Mouse (Mus musculus): ENCODE results near the gene Farp1. TPM values are rescaled to one million over a fixed set of nuclear protein-coding genes. Genes with fewer than 3 reads are reported as not detected.

Farp1 gene
- polyA plus RNA-seq, 1 experiment from 2014 or later, result 29.1 TPM

GRCm38 (mm10) chr14:121279106-121279505 lies 244.1 kb downstream of the Farp1 start:
- H3K4me3 ChIP-seq, result no peak overlapping the region
- peaks cover 92% of the 10 kb centered on the region for H3K36me3 ChIP-seq
- H3K9me3 ChIP-seq, result no peaks in the 10 kb centered on the region
- no peak overlapping the region for H3K9ac ChIP-seq
- H3K27ac ChIP-seq, result no peak overlapping the region
- H3K4me1 ChIP-seq, result no peaks in the 10 kb centered on the region
- 35% methylated on average over 6 of the region's 6 CpGs for whole genome bisulfite sequencing
- H3K27me3 ChIP-seq, result no peaks in the 10 kb centered on the region
- no peak overlapping the region for H3K4me2 ChIP-seq
- no peak for ATAC-seq (ENCODE audit: insufficient number of reproducible peaks, low FRiP score, low TSS enrichment, low read depth)

GRCm38 (mm10) chr14:121280601-121281335 lies 245.8 kb downstream of the Farp1 start:
- H3K9ac ChIP-seq, result no peak overlapping the region
- no peak overlapping the region for H3K4me2 ChIP-seq
- H3K4me3 ChIP-seq, result no peak overlapping the region
- no peak for ATAC-seq (ENCODE audit: insufficient number of reproducible peaks, low FRiP score, low TSS enrichment, low read depth)
- peak overlapping the region; percentile 34; the same call in 1 of the 2 replicates for H3K27ac ChIP-seq
- H3K27me3 ChIP-seq, result no peaks in the 10 kb centered on the region
- H3K9me3 ChIP-seq, result no peaks in the 10 kb centered on the region
- WGBS, result 80% methylated on average over 16 of the region's 16 CpGs
- peaks cover 92% of the 10 kb centered on the region for H3K36me3 ChIP-seq
- H3K4me1 ChIP-seq, result no peaks in the 10 kb centered on the region

- no peak for ATAC-seq (ENCODE audit: insufficient number of reproducible peaks, low FRiP score, low TSS enrichment, low read depth)
- no peak overlapping the region for H3K9ac ChIP-seq
- no peak overlapping the region for H3K4me2 ChIP-seq
- H3K4me1 ChIP-seq, result no peaks in the 10 kb centered on the region
- H3K36me3 ChIP-seq, result peaks cover 92% of the 10 kb centered on the region
- H3K27me3 ChIP-seq, result no peaks in the 10 kb centered on the region
- no peak overlapping the region for H3K4me3 ChIP-seq
- H3K9me3 ChIP-seq, result no peaks in the 10 kb centered on the region
- no peak overlapping the region for H3K27ac ChIP-seq
Measured at GRCm38 (mm10) chr14:121281336-121281710, 246.3 kb downstream of the Farp1 start.

- Histone ChIP-seq H3K36me3 (peaks cover 75% of the 10 kb centered on the region), H3K27me3 (no peaks in the 10 kb centered on the region), H3K9me3 (no peaks in the 10 kb centered on the region), H3K4me3 (no peak overlapping the region), H3K4me2 (no peak overlapping the region), H3K9ac (no peak overlapping the region), H3K4me1 (no peaks in the 10 kb centered on the region), H3K27ac (no peak overlapping the region)
- 87% methylated on average over 14 of the region's 14 CpGs for WGBS
- ATAC-seq (ENCODE audit: insufficient number of reproducible peaks, low FRiP score, low TSS enrichment, low read depth), result no peak
Measured at GRCm38 (mm10) chr14:121285379-121286120, 250.6 kb downstream of the Farp1 start.

- 96% methylated on average over 8 of the region's 8 CpGs for WGBS
- no peaks in the 10 kb centered on the region for H3K27me3 ChIP-seq
- no peak overlapping the region for H3K4me2 ChIP-seq
- H3K4me1 ChIP-seq, result no peaks in the 10 kb centered on the region
- no peak for ATAC-seq (ENCODE audit: insufficient number of reproducible peaks, low FRiP score, low TSS enrichment, low read depth)
- peaks cover 65% of the 10 kb centered on the region for H3K36me3 ChIP-seq
- no peaks in the 10 kb centered on the region for H3K9me3 ChIP-seq
- no peak overlapping the region for H3K27ac ChIP-seq
- no peak overlapping the region for H3K4me3 ChIP-seq
- H3K9ac ChIP-seq, result no peak overlapping the region
Measured at GRCm38 (mm10) chr14:121291881-121292280, 256.9 kb downstream of the Farp1 start.

- no peak for ATAC-seq (ENCODE audit: insufficient number of reproducible peaks, low FRiP score, low TSS enrichment, low read depth)
- Histone ChIP-seq H3K9ac (no peak overlapping the region), H3K27me3 (no peaks in the 10 kb centered on the region), H3K4me2 (no peak overlapping the region), H3K4me1 (no peaks in the 10 kb centered on the region), H3K9me3 (no peaks in the 10 kb centered on the region), H3K27ac (no peak overlapping the region), H3K36me3 (peaks cover 66% of the 10 kb centered on the region), H3K4me3 (no peak overlapping the region)
- 88% methylated on average over 3 of the region's 3 CpGs for WGBS
Measured at GRCm38 (mm10) chr14:121292391-121292790, 257.4 kb downstream of the Farp1 start.

GRCm38 (mm10) chr14:121294484-121294883 lies 259.5 kb downstream of the Farp1 start:
- 92% methylated on average over 12 of the region's 12 CpGs for WGBS
- peaks cover 67% of the 10 kb centered on the region for H3K36me3 ChIP-seq
- H3K4me2 ChIP-seq, result no peak overlapping the region
- H3K27me3 ChIP-seq, result no peaks in the 10 kb centered on the region
- no peak overlapping the region for H3K9ac ChIP-seq
- no peaks in the 10 kb centered on the region for H3K4me1 ChIP-seq
- ATAC-seq (ENCODE audit: insufficient number of reproducible peaks, low FRiP score, low TSS enrichment, low read depth), result no peak
- no peak overlapping the region for H3K27ac ChIP-seq
- no peaks in the 10 kb centered on the region for H3K9me3 ChIP-seq
- H3K4me3 ChIP-seq, result no peak overlapping the region

- Histone ChIP-seq H3K36me3 (peaks cover 67% of the 10 kb centered on the region), H3K4me2 (no peak overlapping the region), H3K4me3 (no peak overlapping the region)
Measured at GRCm38 (mm10) chr14:121297103-121297502, 262.1 kb downstream of the Farp1 start.

GRCm38 (mm10) chr14:121298537-121298936 lies 263.5 kb downstream of the Farp1 start:
- H3K4me1 ChIP-seq, result peaks cover 4% of the 10 kb centered on the region; the same call in 1 of the 2 replicates
- H3K4me3 ChIP-seq, result no peak overlapping the region
- no peak for ATAC-seq (ENCODE audit: insufficient number of reproducible peaks, low FRiP score, low TSS enrichment, low read depth)
- H3K4me2 ChIP-seq, result no peak overlapping the region
- H3K27ac ChIP-seq, result no peak overlapping the region
- H3K9me3 ChIP-seq, result no peaks in the 10 kb centered on the region
- WGBS, result 91% methylated on average over 5 of the region's 5 CpGs
- no peaks in the 10 kb centered on the region for H3K27me3 ChIP-seq
- H3K9ac ChIP-seq, result no peak overlapping the region
- peaks cover 58% of the 10 kb centered on the region for H3K36me3 ChIP-seq

More at GRCm38 (mm10) chr14:121297103-121297502, 262.1 kb downstream of the Farp1 start:
- WGBS, result 92% methylated on average over 6 of the region's 6 CpGs
- H3K27me3 ChIP-seq, result no peaks in the 10 kb centered on the region
- ATAC-seq (ENCODE audit: insufficient number of reproducible peaks, low FRiP score, low TSS enrichment, low read depth), result no peak
- H3K4me1 ChIP-seq, result no peaks in the 10 kb centered on the region
- H3K27ac ChIP-seq, result no peak overlapping the region
- H3K9ac ChIP-seq, result no peak overlapping the region
- no peaks in the 10 kb centered on the region for H3K9me3 ChIP-seq

- no peak for ATAC-seq (ENCODE audit: insufficient number of reproducible peaks, low FRiP score, low TSS enrichment, low read depth)
- H3K36me3 ChIP-seq, result peaks cover 52% of the 10 kb centered on the region
- H3K9me3 ChIP-seq, result no peaks in the 10 kb centered on the region
- H3K4me3 ChIP-seq, result no peak overlapping the region
- peaks cover 10% of the 10 kb centered on the region for H3K4me1 ChIP-seq
- no peak overlapping the region for H3K9ac ChIP-seq
- no peak overlapping the region for H3K27ac ChIP-seq
- no peak overlapping the region for H3K4me2 ChIP-seq
- no peaks in the 10 kb centered on the region for H3K27me3 ChIP-seq
- WGBS, result 86% methylated on average over 9 of the region's 9 CpGs
Measured at GRCm38 (mm10) chr14:121299093-121299492, 264.1 kb downstream of the Farp1 start.

- H3K4me1 ChIP-seq, result peaks cover 15% of the 10 kb centered on the region
- H3K4me3 ChIP-seq, result no peak overlapping the region
- H3K9ac ChIP-seq, result no peak overlapping the region
- no peaks in the 10 kb centered on the region for H3K9me3 ChIP-seq
- H3K27me3 ChIP-seq, result no peaks in the 10 kb centered on the region
- ATAC-seq (ENCODE audit: insufficient number of reproducible peaks, low FRiP score, low TSS enrichment, low read depth), result no peak
- H3K4me2 ChIP-seq, result no peak overlapping the region
- 66% methylated on average over 7 of the region's 7 CpGs for WGBS
- peaks cover 38% of the 10 kb centered on the region for H3K36me3 ChIP-seq
- H3K27ac ChIP-seq, result no peak overlapping the region
Measured at GRCm38 (mm10) chr14:121304523-121304922, 269.5 kb downstream of the Farp1 start.

- H3K36me3 ChIP-seq, result peaks cover 30% of the 10 kb centered on the region
- 61% methylated on average over 8 of the region's 8 CpGs for WGBS
Measured at GRCm38 (mm10) chr14:121305316-121306064, 270.5 kb downstream of the Farp1 start.

More at GRCm38 (mm10) chr14:121305316-121306064, 270.5 kb downstream of the Farp1 start:
- Histone ChIP-seq H3K4me3 (no peak overlapping the region), H3K4me1 (peaks cover 23% of the 10 kb centered on the region), H3K9me3 (no peaks in the 10 kb centered on the region), H3K4me2 (no peak overlapping the region), H3K9ac (no peak overlapping the region), H3K27me3 (no peaks in the 10 kb centered on the region), H3K27ac (no peak overlapping the region)
- no peak for ATAC-seq (ENCODE audit: insufficient number of reproducible peaks, low FRiP score, low TSS enrichment, low read depth)
